Mouse (Mus musculus): Measurements from ENCODE around the gene Mars. TPM values are rescaled to one million over a fixed set of nuclear protein-coding genes. Genes with fewer than 3 reads are reported as not detected.

Gene Mars
- polyA plus RNA-seq, 1 experiment from 2014 or later, result 108 TPM

GRCm38 (mm10) chr10:127269884-127270283 is 41.7 kb downstream of the Mars start:
- Histone ChIP-seq H3K4me2 (ENCODE audit: low read depth, low read length) (no peak overlapping the region), H3K27me3 (replicated peaks; ENCODE audit: control insufficient read depth, insufficient read depth, low read length) (no peaks in the 10 kb centered on the region), H3K4me3 (ENCODE audit: low read length) (no peak overlapping the region), H3K4me1 (ENCODE audit: control insufficient read depth, insufficient read depth, low read length) (peaks cover 18% of the 10 kb centered on the region), H3K9me3 (ENCODE audit: control insufficient read depth, low read length) (no peaks in the 10 kb centered on the region), H3K36me3 (ENCODE audit: control insufficient read depth, insufficient read depth, low read length) (no peaks in the 10 kb centered on the region; the same call in 1 of the 2 replicates), H3K27ac (ENCODE audit: low read length) (no peak overlapping the region), H3K9ac (ENCODE audit: low read depth, low read length) (no peak overlapping the region)
- ATAC-seq, result no peak
- WGBS, result 74% methylated on average over 4 of the region's 4 CpGs

- no peak for ATAC-seq
- WGBS, result 74% methylated on average over 12 of the region's 12 CpGs
- Histone ChIP-seq H3K4me3 (ENCODE audit: low read length) (no peak overlapping the region), H3K27ac (ENCODE audit: low read length) (no peak overlapping the region), H3K4me1 (ENCODE audit: control insufficient read depth, insufficient read depth, low read length) (peaks cover 18% of the 10 kb centered on the region), H3K9ac (ENCODE audit: low read depth, low read length) (no peak overlapping the region), H3K9me3 (ENCODE audit: control insufficient read depth, low read length) (no peaks in the 10 kb centered on the region), H3K36me3 (ENCODE audit: control insufficient read depth, insufficient read depth, low read length) (no peaks in the 10 kb centered on the region; the same call in 1 of the 2 replicates), H3K4me2 (ENCODE audit: low read depth, low read length) (no peak overlapping the region), H3K27me3 (replicated peaks; ENCODE audit: control insufficient read depth, insufficient read depth, low read length) (no peaks in the 10 kb centered on the region)
Measured at GRCm38 (mm10) chr10:127269036-127269435, 42.5 kb downstream of the Mars start.

GRCm38 (mm10) chr10:127268401-127268800 is 43.2 kb downstream of the Mars start:
- Histone ChIP-seq H3K27ac (ENCODE audit: low read length) (no peak overlapping the region; the same call in 1 of the 2 replicates), H3K4me1 (ENCODE audit: control insufficient read depth, insufficient read depth, low read length) (peaks cover 18% of the 10 kb centered on the region), H3K9ac (ENCODE audit: low read depth, low read length) (0 out of 2 replicates have a peak overlapping the region, but pooled peaks have one; percentile 31), H3K4me3 (ENCODE audit: low read length) (no peak overlapping the region), H3K36me3 (ENCODE audit: control insufficient read depth, insufficient read depth, low read length) (no peaks in the 10 kb centered on the region; the same call in 1 of the 2 replicates), H3K9me3 (ENCODE audit: control insufficient read depth, low read length) (no peaks in the 10 kb centered on the region), H3K27me3 (replicated peaks; ENCODE audit: control insufficient read depth, insufficient read depth, low read length) (no peaks in the 10 kb centered on the region), H3K4me2 (ENCODE audit: low read depth, low read length) (0 out of 2 replicates have a peak overlapping the region, but pooled peaks have one; percentile 6)
- ATAC-seq, result peak; percentile 24
- WGBS, result 71% methylated on average over 5 of the region's 5 CpGs

- H3K36me3 ChIP-seq (ENCODE audit: control insufficient read depth, insufficient read depth, low read length), result no peaks in the 10 kb centered on the region
- ATAC-seq, result no peak
- H3K4me3 ChIP-seq (ENCODE audit: low read length), result peak overlapping the region; percentile 98
- peaks cover 3% of the 10 kb centered on the region for H3K27me3 ChIP-seq (replicated peaks; ENCODE audit: control insufficient read depth, insufficient read depth, low read length)
- no peak overlapping the region for H3K27ac ChIP-seq (ENCODE audit: low read length)
- H3K9ac ChIP-seq (ENCODE audit: low read depth, low read length), result peak overlapping the region; percentile 100
- peak overlapping the region; percentile 83 for H3K4me2 ChIP-seq (ENCODE audit: low read depth, low read length)
- H3K4me1 ChIP-seq (ENCODE audit: control insufficient read depth, insufficient read depth, low read length), result peaks cover 23% of the 10 kb centered on the region
- WGBS, result 64% methylated on average over 5 of the region's 5 CpGs
- no peaks in the 10 kb centered on the region for H3K9me3 ChIP-seq (ENCODE audit: control insufficient read depth, low read length)
Measured at GRCm38 (mm10) chr10:127267318-127267717, 44.3 kb downstream of the Mars start.

GRCm38 (mm10) chr10:127266112-127267091 is 45.2 kb downstream of the Mars start, which contains the start of gene Dctn2:
Gene Dctn2, plus strand, starts transcription at chr10:127266368.
- peak; percentile 97 for ATAC-seq
- Histone ChIP-seq H3K27me3 (replicated peaks; ENCODE audit: control insufficient read depth, insufficient read depth, low read length) (peaks cover 5% of the 10 kb centered on the region), H3K4me3 (ENCODE audit: low read length) (peak within 1 kb of the TSS; percentile 98), H3K4me2 (ENCODE audit: low read depth, low read length) (peak within 1 kb of the TSS; percentile 83), H3K36me3 (ENCODE audit: control insufficient read depth, insufficient read depth, low read length) (no peaks in the 10 kb centered on the region), H3K4me1 (ENCODE audit: control insufficient read depth, insufficient read depth, low read length) (peaks cover 23% of the 10 kb centered on the region), H3K9ac (ENCODE audit: low read depth, low read length) (peak within 1 kb of the TSS; percentile 100), H3K27ac (ENCODE audit: low read length) (peak within 1 kb of the TSS; percentile 81), H3K9me3 (ENCODE audit: control insufficient read depth, low read length) (no peaks in the 10 kb centered on the region)
- WGBS, result under 1% methylated on average over 70 of the region's 70 CpGs

- 0 out of 2 replicates have a peak overlapping the region, but pooled peaks have one; percentile 13 for H3K4me2 ChIP-seq (ENCODE audit: low read depth, low read length)
- no peaks in the 10 kb centered on the region for H3K36me3 ChIP-seq (ENCODE audit: control insufficient read depth, insufficient read depth, low read length)
- no peaks in the 10 kb centered on the region for H3K9me3 ChIP-seq (ENCODE audit: control insufficient read depth, low read length)
- H3K4me3 ChIP-seq (ENCODE audit: low read length), result no peak overlapping the region
- H3K27ac ChIP-seq (ENCODE audit: low read length), result no peak overlapping the region
- peak; percentile 44; the same call in 1 of the 2 replicates for ATAC-seq
- peaks cover 23% of the 10 kb centered on the region for H3K4me1 ChIP-seq (ENCODE audit: control insufficient read depth, insufficient read depth, low read length)
- WGBS, result 30% methylated on average over 4 of the region's 4 CpGs
- H3K27me3 ChIP-seq (replicated peaks; ENCODE audit: control insufficient read depth, insufficient read depth, low read length), result peaks cover 5% of the 10 kb centered on the region
- H3K9ac ChIP-seq (ENCODE audit: low read depth, low read length), result no peak overlapping the region
Measured at GRCm38 (mm10) chr10:127265727-127266111, 45.9 kb downstream of the Mars start.

GRCm38 (mm10) chr10:127264971-127265370 is 46.6 kb downstream of the Mars start:
- no peak for ATAC-seq
- no peak overlapping the region for H3K4me3 ChIP-seq (ENCODE audit: low read length)
- peaks cover 22% of the 10 kb centered on the region for H3K4me1 ChIP-seq (ENCODE audit: control insufficient read depth, insufficient read depth, low read length)
- no peaks in the 10 kb centered on the region for H3K9me3 ChIP-seq (ENCODE audit: control insufficient read depth, low read length)
- no peaks in the 10 kb centered on the region for H3K36me3 ChIP-seq (ENCODE audit: control insufficient read depth, insufficient read depth, low read length)
- H3K27me3 ChIP-seq (replicated peaks; ENCODE audit: control insufficient read depth, insufficient read depth, low read length), result peaks cover 5% of the 10 kb centered on the region
- no peak overlapping the region for H3K27ac ChIP-seq (ENCODE audit: low read length)
- WGBS, result 72% methylated on average over 4 of the region's 4 CpGs
- H3K4me2 ChIP-seq (ENCODE audit: low read depth, low read length), result no peak overlapping the region
- no peak overlapping the region for H3K9ac ChIP-seq (ENCODE audit: low read depth, low read length)

GRCm38 (mm10) chr10:127264336-127264735 is 47.2 kb downstream of the Mars start:
- 77% methylated on average over 8 of the region's 8 CpGs for WGBS
- no peaks in the 10 kb centered on the region for H3K9me3 ChIP-seq (ENCODE audit: control insufficient read depth, low read length)
- no peak overlapping the region for H3K4me2 ChIP-seq (ENCODE audit: low read depth, low read length)
- peaks cover 5% of the 10 kb centered on the region for H3K27me3 ChIP-seq (replicated peaks; ENCODE audit: control insufficient read depth, insufficient read depth, low read length)
- H3K27ac ChIP-seq (ENCODE audit: low read length), result no peak overlapping the region
- H3K9ac ChIP-seq (ENCODE audit: low read depth, low read length), result no peak overlapping the region
- H3K4me1 ChIP-seq (ENCODE audit: control insufficient read depth, insufficient read depth, low read length), result peaks cover 21% of the 10 kb centered on the region
- no peaks in the 10 kb centered on the region for H3K36me3 ChIP-seq (ENCODE audit: control insufficient read depth, insufficient read depth, low read length)
- ATAC-seq, result no peak
- H3K4me3 ChIP-seq (ENCODE audit: low read length), result no peak overlapping the region

- Histone ChIP-seq H3K9ac (ENCODE audit: low read depth, low read length) (no peak overlapping the region), H3K9me3 (ENCODE audit: control insufficient read depth, low read length) (no peaks in the 10 kb centered on the region), H3K27ac (ENCODE audit: low read length) (no peak overlapping the region), H3K4me3 (ENCODE audit: low read length) (no peak overlapping the region), H3K36me3 (ENCODE audit: control insufficient read depth, insufficient read depth, low read length) (no peaks in the 10 kb centered on the region), H3K27me3 (replicated peaks; ENCODE audit: control insufficient read depth, insufficient read depth, low read length) (peaks cover 5% of the 10 kb centered on the region), H3K4me1 (ENCODE audit: control insufficient read depth, insufficient read depth, low read length) (peaks cover 16% of the 10 kb centered on the region), H3K4me2 (ENCODE audit: low read depth, low read length) (no peak overlapping the region)
- 59% methylated on average over 3 of the region's 3 CpGs for WGBS
- ATAC-seq, result no peak
Measured at GRCm38 (mm10) chr10:127263631-127264030, 48.0 kb downstream of the Mars start.
